Mouse (Mus musculus) forebrain, postnatal 0 days (tissue): ENCODE data around the gene Tm9sf4. TPM values are rescaled to one million over a fixed set of nuclear protein-coding genes. Genes with fewer than 3 reads are reported as not detected.

Experiments used
- ATAC-seq: fragments of 200-750 bp; cut with Nextera tagmentation; 2 replicates; pipeline ENCODE4 v1.8.0; 2017; ENCODE audit warnings: mild to moderate bottlenecking, moderate library complexity
- DNase-seq: peaks from one replicate; pipeline ENCODE4 v3.0.0-alpha.2; 2015
- H3K27ac ChIP-seq: fragments of 300-500 bp; sonication (generic); 2 replicates; pipeline ENCODE4 v1.5.1; 2014; ENCODE audit warnings: low read depth, mild to moderate bottlenecking, antibody characterized with exemption, low read length, moderate library complexity, mixed read lengths
- H3K27me3 ChIP-seq: fragments of 300-500 bp; sonication (generic); 2 replicates; pipeline ENCODE4 v1.6.1; 2014; ENCODE audit warnings: mild to moderate bottlenecking, low read length, mixed read lengths; ENCODE audit not compliant: insufficient read depth
- H3K36me3 ChIP-seq: fragments of 300-500 bp; sonication (generic); 2 replicates; pipeline ENCODE4 v1.6.1; 2014; ENCODE audit warnings: mild to moderate bottlenecking, moderate library complexity; ENCODE audit not compliant: insufficient read depth
- H3K4me1 ChIP-seq: fragments of 300-500 bp; sonication (generic); 2 replicates; pipeline ENCODE4 v1.6.1; 2014; ENCODE audit warnings: antibody characterized with exemption; ENCODE audit not compliant: insufficient read depth
- H3K4me2 ChIP-seq: fragments of 300-500 bp; sonication (generic); 2 replicates; pipeline ENCODE4 v1.6.1; 2014; ENCODE audit warnings: low read depth, mild to moderate bottlenecking, moderate library complexity
- H3K4me3 ChIP-seq: fragments of 300-500 bp; sonication (generic); 2 replicates; pipeline ENCODE4 v1.5.1; 2014; ENCODE audit warnings: low read depth, low read length, mixed read lengths
- H3K9ac ChIP-seq: fragments of 300-500 bp; sonication (generic); 2 replicates; pipeline ENCODE4 v1.6.1; 2014; ENCODE audit warnings: mild to moderate bottlenecking
- H3K9me3 ChIP-seq: fragments of 300-500 bp; sonication (generic); 2 replicates; pipeline ENCODE4 v1.6.1; 2016; ENCODE audit warnings: low read length
- CTCF ChIP-seq: sonication (generic); IDR thresholded peaks from 2 replicates; pipeline ENCODE4 v1.5.1; 2016; ENCODE audit warnings: antibody characterized with exemption, control low read depth, low read depth
- WGBS: fragments of 180-500 bp; shearing (Covaris S2); extraction: QIAGEN DNeasy Blood & Tissue Kit; methylation state at CpG from one replicate; pipeline ENCODE4 v1.1.7; 2014; 5-methylcytosine and 5-hydroxymethylcytosine counted together
- polyA plus RNA-seq: library from polyadenylated mRNA; unstranded; fragments of >200 nt; fragmentation: Nextera tagmentation; extraction: Ambion mirVana; gene quantifications from 2 replicates; pipeline ENCODE4 v1.2.1, GENCODE M21; 2015
- total RNA-seq: library from RNA; depleted of rRNA; stranded (reverse); fragments of >200 nt; gene quantifications from 2 replicates; pipeline ENCODE4 v1.2.3, GENCODE M21; 2014

The Tm9sf4 gene
- total and polyA plus RNA-seq, 2 experiments from 2014 or later = 60.4 to 69.3 TPM

DNA sequence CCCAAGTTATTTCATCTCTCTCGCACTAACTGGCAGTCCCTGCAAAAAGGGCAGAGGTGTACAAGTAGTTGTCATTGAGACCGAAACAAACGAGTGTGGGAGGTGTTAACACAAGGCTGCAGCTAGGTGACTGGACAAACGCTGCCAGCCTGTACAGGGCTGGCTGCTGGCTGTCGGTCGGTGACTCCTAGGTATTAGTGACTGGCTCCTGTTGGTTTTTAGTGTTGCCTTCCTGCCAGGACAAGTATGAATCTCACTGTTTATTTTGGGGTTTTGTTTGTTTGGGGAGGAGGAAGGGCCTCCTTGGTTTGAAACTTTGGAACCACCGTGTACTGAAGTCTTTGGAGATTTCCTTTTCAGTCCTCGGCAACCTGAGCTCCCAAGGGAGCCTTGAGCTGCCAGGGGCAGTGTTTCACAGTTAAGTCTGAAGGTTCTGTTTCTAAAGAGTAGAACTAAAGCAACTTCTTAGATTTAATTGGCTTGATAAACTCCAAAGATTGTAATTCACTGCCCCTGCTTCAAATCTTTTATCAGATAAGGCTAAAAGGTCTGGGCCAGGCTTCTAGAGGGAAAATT, 15.0 kb downstream of the Tm9sf4 start:
- 82% methylated on average over 8 of the region's 8 CpGs for WGBS

DNA sequence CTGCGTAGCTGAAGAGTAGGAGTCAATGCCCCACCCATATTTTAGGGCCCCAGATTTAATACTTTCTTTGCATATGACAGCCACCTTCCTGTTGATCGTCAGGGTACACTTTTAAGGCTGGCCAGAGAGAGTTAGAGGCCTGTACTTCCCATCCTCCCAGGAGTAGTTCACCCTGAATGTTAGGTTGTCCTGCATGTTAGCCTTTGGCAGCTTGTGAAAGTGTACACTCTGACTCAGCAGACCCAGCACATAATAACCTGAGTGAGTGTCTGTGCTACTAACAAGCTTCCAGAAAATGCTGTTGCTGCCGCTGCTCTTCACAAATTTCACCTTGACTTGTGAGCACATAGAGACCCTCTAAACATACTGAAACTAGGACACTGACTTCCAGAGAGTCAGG, 16.1 kb downstream of the Tm9sf4 start:
- ATAC-seq (no peak), DNase-seq (no peak)
- no peaks in the 10 kb centered on the region for H3K27me3 ChIP-seq
- H3K36me3 ChIP-seq = peaks cover 9% of the 10 kb centered on the region
- H3K27ac ChIP-seq = no peak overlapping the region
- no peaks in the 10 kb centered on the region for H3K9me3 ChIP-seq
- H3K4me1 ChIP-seq = no peaks in the 10 kb centered on the region
- 96% methylated on average over 3 of the region's 3 CpGs for WGBS
- no peak overlapping the region for H3K4me2 ChIP-seq
- no peak overlapping the region for H3K9ac ChIP-seq
- H3K4me3 ChIP-seq = no peak overlapping the region
- no peak for TF ChIP-seq CTCF

More for the DNA sequence above, 15.0 kb downstream of the Tm9sf4 start:
- TF ChIP-seq CTCF = no peak
- Histone ChIP-seq H3K27me3 (no peaks in the 10 kb centered on the region), H3K9me3 (no peaks in the 10 kb centered on the region), H3K36me3 (0 out of 2 replicates have a peak, but pooled peaks cover 4% of the 10 kb centered on the region), H3K9ac (no peak overlapping the region), H3K4me3 (no peak overlapping the region), H3K27ac (no peak overlapping the region), H3K4me1 (no peaks in the 10 kb centered on the region), H3K4me2 (no peak overlapping the region)
- DNase-seq (no peak), ATAC-seq (no peak)

DNA sequence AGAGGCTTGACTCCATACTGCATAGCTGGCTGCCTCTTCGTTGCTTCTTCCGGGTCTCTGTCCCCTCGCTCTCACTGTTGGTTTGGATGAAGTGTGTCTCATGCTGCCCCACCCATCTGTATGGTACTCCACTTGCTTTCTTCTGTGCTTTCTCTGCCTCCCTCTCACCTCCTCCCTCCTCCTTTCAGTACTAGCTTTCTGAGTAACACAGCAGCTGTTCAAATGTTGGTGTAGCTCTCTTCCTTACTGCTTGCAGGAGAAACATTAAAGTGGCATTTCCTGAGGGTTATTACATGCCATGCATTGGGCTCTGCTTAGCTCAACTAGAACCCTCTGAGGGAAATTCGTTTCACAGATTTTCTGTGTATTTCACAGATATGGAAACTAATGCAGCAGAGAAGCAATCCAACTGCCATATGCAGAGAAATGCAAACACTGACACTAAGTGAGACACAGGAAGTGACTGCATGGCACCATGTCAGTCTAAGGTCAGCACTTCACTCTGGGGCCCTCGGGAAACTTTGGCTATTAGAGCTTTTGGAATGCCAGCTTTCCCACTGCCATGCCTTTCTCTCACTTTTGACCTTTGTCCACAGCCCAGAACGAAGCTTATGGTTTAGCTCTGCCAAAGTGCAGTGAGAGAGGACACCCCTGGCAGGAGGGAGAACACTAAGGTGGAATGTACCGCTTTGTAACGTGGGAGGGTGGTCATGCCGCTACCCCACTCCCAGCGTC, 18.2 kb downstream of the Tm9sf4 start:
- no peaks in the 10 kb centered on the region for H3K27me3 ChIP-seq
- no peak for TF ChIP-seq CTCF
- H3K9me3 ChIP-seq = no peaks in the 10 kb centered on the region
- 83% methylated on average over 10 of the region's 10 CpGs for WGBS
- H3K4me3 ChIP-seq = no peak overlapping the region
- ATAC-seq (no peak), DNase-seq (no peak)
- H3K4me2 ChIP-seq = no peak overlapping the region
- no peaks in the 10 kb centered on the region for H3K4me1 ChIP-seq
- H3K36me3 ChIP-seq = peaks cover 30% of the 10 kb centered on the region
- no peak overlapping the region for H3K9ac ChIP-seq
- H3K27ac ChIP-seq = no peak overlapping the region

DNA sequence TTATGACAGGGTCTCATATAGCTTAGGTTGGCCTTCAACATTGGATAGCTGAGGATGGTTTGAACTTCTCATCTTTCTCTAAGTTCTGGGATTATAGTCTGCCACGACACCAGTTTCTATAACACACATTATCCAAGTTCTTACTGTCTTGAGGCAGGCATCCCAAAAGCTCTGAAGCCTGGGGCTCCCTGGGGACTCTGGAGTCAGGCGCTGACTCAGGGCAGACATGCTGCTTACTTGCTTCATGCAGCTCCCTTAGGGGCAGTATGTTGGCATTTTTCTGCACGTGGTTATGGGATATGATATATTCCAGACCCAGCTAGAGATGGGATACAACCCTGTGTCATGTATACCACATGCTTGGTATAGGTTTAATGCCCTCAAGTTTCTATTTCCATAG, 18.9 kb downstream of the Tm9sf4 start:
- no peaks in the 10 kb centered on the region for H3K27me3 ChIP-seq
- WGBS = 85% methylated on average over 3 of the region's 3 CpGs
- peaks cover 34% of the 10 kb centered on the region for H3K36me3 ChIP-seq
- H3K9ac ChIP-seq = no peak overlapping the region
- ATAC-seq (no peak), DNase-seq (no peak)
- H3K4me1 ChIP-seq = no peaks in the 10 kb centered on the region
- H3K4me2 ChIP-seq = no peak overlapping the region
- no peak overlapping the region for H3K4me3 ChIP-seq
- TF ChIP-seq CTCF = no peak
- H3K27ac ChIP-seq = no peak overlapping the region
- H3K9me3 ChIP-seq = no peaks in the 10 kb centered on the region

DNA sequence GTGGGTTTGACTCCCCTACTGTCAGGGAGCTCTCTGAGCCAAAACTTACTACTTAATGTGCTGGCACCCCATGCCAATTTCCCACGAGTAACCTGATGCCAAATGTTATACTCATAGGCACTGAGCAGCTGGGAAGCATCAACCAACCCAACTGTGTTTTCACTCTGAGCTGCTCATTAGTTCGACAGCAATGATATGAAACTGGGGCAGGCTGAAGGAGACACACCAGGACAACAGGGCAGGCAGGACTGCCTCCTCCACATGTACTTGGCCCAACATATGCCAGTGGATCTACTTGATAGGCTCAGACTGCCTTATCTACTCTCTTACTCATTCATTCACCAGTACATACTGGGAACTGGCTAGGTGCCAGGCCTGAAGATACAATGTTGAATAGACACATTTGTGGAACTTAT, 25.1 kb downstream of the Tm9sf4 start:
- H3K36me3 ChIP-seq = peaks cover 90% of the 10 kb centered on the region
- peak; percentile 89 for ATAC-seq
- peak; percentile 65 for DNase-seq

DNA sequence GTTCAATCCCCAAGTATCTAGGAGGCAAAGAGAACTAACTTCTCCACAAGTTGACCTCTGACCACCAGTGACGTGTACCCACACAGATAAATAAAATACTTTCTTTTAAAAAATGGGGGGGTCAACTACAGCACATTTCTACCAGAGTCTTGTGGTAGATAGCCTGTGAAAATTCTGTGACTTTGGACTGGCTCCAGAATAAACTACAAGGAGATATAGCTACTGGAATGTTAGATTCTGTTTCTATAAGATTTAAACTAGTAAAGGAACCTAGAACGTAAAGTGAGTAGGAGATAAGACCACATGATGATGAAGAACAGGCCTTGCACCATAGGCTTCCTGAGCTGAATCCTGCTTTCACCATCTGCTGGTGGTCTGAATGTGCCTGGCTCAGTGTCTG, 26.7 kb downstream of the Tm9sf4 start:
- Histone ChIP-seq H3K4me3 (no peak overlapping the region), H3K9ac (no peak overlapping the region), H3K36me3 (peaks cover 94% of the 10 kb centered on the region), H3K4me1 (no peaks in the 10 kb centered on the region), H3K27ac (no peak overlapping the region), H3K27me3 (no peaks in the 10 kb centered on the region), H3K4me2 (no peak overlapping the region), H3K9me3 (no peaks in the 10 kb centered on the region)
- TF ChIP-seq CTCF = no peak
- DNase-seq (no peak), ATAC-seq (no peak)
- 92% methylated on average over 2 of the region's 2 CpGs for WGBS

More for the DNA sequence above, 25.1 kb downstream of the Tm9sf4 start:
- Histone ChIP-seq H3K9me3 (no peaks in the 10 kb centered on the region), H3K4me1 (no peaks in the 10 kb centered on the region), H3K27ac (no peak overlapping the region), H3K4me2 (no peak overlapping the region), H3K9ac (no peak overlapping the region), H3K27me3 (no peaks in the 10 kb centered on the region), H3K4me3 (no peak overlapping the region)
- 43% methylated on average over 2 of the region's 2 CpGs for WGBS
- TF ChIP-seq CTCF = no peak

DNA sequence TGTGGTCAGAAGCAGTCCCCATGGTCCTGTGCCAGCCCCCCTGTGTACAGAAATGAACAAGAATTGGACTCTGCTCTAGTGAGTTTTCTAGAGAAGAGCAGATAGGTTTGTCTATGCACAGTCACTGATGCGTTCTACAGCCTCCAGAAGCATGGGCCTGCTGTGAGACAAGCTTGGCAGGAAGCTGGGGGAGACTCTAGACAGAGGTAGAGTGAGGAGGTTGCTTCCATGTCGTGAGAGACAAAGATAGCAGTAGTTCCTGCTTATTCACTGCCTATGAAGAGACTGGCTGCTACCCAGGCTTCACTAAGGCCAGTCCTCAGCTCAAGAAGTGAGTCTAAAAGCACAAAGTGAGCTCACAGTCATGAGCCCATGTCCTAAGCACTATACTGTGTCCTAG, 30.1 kb downstream of the Tm9sf4 start:
- Histone ChIP-seq H3K4me1 (no peaks in the 10 kb centered on the region), H3K27me3 (no peaks in the 10 kb centered on the region), H3K4me3 (no peak overlapping the region), H3K4me2 (no peak overlapping the region), H3K9me3 (no peaks in the 10 kb centered on the region), H3K36me3 (peaks cover 88% of the 10 kb centered on the region), H3K27ac (no peak overlapping the region), H3K9ac (no peak overlapping the region)
- DNase-seq (no peak), ATAC-seq (no peak)
- TF ChIP-seq CTCF = no peak
- WGBS = 78% methylated on average over 2 of the region's 2 CpGs
